Mouse (Mus musculus): ENCODE data around the gene Fam19a1.

Fam19a1 gene

DNA sequence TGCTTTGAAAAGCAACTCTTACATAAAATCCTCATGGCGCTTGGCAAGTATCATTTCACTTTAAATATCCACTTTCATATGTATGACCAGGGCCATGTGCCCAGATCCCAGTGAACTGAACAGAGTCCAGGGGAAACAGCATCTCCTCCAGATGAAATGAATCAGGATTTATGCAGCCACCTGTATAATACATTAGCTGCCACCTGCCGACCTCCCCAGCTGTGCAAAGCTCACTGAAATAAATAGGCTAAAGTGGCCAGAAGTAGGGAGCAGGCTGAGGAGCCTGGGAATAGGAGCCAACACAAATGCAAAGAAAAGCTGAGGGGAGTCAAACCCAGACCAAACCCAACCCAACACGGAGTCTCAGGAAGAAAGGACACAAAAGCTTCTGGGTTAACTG is 324.9 kb downstream of the Fam19a1 start:
- no peak for DNase-seq (ENCODE audit: low spot score)

DNA sequence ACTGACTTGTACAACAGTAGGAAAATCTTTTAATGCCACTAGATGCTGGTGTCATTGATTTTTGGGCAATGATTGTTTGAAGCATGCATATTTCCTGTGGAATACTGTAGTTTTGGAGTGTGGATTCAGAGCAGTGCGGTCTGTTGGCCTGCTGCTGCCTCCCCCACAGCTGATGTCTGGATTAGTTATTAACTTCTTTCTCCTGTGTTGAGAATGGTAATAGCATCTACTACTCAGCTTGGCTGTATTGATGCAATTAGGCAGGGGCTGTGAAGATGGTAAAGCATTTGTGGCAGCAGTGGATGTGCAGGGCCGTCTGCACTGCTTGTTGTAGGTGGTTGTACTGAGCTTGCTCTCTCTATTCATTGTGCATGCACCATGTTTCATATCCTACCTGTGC is 326.5 kb downstream of the Fam19a1 start:
- DNase-seq (ENCODE audit: low spot score): no peak

- DNase-seq (ENCODE audit: low spot score): no peak
Measured at GRCm38 (mm10) chr6:96441971-96442370, 329.0 kb downstream of the Fam19a1 start.

GRCm38 (mm10) chr6:96447466-96447865 is 334.5 kb downstream of the Fam19a1 start:
- DNase-seq (ENCODE audit: low spot score): no peak

DNA sequence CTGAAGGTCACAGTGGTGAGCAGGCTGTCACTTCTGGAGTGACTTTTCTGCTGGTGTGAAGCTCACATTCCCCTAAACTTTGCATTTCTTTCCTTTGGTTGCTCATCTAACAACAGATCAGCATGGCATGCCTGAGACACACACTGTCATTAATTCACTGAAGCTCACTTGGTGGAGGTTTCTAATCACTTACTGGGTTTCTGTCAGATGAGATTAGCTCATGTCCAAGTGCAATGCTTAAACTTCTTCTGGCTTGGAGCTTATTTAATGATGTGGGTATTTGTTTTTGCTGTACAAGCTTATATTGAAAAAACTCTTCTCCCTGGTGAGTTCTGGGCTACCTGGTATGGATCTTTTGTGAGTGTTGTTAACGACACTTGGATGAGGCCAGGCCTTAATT is 343.3 kb downstream of the Fam19a1 start:
- DNase-seq (ENCODE audit: low spot score): no peak

- no peak for DNase-seq (ENCODE audit: low spot score)
Measured at GRCm38 (mm10) chr6:96457590-96458259, 344.8 kb downstream of the Fam19a1 start.

DNA sequence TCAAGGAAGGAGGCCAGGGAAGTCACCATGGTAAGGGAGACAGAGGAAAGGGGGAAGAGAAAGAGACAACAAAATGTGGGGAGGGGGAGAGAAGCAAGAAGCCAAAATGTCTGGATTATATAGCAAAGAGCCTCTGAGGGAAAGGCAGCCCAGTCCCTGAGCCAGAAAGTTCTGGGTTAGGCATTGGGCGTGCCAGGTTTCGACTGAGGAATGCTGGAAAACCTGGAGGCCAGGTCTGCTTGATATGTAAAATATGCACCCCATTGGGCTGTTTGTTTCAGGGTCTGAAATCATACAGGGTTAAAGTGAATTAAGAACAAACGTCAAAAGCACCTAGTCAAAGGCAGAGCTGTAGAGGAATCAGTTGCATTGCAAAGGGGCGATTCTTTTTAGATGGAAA is 346.1 kb downstream of the Fam19a1 start:
- DNase-seq (ENCODE audit: low spot score): no peak

- no peak for DNase-seq (ENCODE audit: low spot score)
Measured at GRCm38 (mm10) chr6:96499464-96499863, 386.5 kb downstream of the Fam19a1 start.

- no peak for DNase-seq (ENCODE audit: low spot score)
Measured at GRCm38 (mm10) chr6:96541600-96541999, 428.6 kb downstream of the Fam19a1 start.

DNA sequence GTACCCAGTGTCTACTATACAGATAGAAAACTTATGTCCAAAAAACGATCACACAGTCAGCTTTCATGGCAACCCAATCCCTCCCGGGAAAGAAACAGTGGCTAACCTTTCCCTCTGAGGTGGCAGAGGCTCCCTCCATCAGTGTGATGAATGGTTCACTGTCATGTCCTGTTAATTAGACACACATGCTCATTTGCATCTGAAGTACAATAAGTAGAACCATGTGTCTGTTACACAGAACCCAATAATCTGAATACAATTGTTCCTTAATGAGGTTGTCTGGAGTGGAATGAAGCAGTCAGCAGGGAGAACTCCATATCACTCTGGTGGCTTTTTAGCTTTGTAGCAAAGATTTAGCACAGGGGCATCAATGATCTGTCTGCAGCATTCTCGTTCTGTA is 431.9 kb downstream of the Fam19a1 start:
- DNase-seq (ENCODE audit: low spot score): no peak

DNA sequence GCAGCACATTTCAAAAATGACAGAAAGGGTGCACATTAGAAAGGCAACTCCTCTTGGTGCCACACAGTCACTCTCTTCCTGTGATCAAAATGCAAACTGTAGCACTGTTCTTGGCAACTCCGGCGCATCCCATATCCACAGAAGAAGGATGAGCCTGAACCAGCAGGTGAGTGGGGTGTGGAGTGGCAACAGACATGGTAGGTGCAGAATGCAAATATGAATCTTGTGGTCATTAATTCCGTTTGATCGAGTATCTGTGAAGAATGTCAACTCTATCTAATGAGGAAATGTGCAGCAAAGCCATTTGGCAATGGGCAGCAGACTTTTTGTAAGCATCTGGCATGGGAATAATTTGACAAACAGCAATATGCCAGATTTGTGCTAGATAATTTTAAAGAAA is 437.5 kb downstream of the Fam19a1 start:
- DNase-seq (ENCODE audit: low spot score): no peak

DNA sequence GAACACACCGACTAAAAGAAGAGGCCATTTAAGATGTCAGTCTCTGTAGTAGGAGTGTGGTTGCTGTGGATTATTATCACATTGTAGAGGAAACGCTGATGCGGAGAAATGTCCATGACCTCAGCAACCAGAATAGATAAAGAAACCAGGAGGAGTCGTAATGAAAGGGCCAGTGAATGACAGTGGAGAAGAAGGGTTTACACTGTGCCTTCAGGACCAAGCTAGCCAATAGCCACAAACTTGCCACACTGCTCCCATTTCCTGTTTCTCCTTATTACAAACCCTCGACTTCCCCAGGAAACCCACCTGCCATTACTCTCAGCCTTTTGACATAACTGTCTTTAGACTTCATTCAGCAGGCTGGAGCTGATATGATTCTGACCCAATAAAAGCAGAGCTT is 465.7 kb downstream of the Fam19a1 start:
- DNase-seq (ENCODE audit: low spot score): no peak

DNA sequence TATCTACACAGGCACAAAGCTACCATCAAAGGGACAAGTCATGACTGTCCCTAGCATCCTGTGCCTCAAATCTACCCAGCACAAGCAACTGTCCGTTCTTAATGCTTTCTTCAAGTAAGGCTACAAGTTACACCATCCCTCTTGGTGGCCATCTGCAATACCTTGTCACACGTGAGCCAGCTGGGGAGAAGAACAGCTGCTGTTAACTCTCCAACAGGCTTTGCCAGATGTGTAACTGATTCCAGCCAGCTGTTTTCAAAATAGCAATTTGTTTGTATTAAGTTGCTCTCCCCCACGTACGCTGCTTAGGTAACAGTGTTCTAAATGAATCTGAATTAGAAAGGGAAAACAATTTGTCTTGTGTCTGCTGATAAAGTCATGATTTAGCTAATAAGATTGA is 467.8 kb downstream of the Fam19a1 start:
- no peak for DNase-seq (ENCODE audit: low spot score)

- DNase-seq (ENCODE audit: low spot score): no peak
Measured at GRCm38 (mm10) chr6:96581187-96581586, 468.2 kb downstream of the Fam19a1 start.

DNA sequence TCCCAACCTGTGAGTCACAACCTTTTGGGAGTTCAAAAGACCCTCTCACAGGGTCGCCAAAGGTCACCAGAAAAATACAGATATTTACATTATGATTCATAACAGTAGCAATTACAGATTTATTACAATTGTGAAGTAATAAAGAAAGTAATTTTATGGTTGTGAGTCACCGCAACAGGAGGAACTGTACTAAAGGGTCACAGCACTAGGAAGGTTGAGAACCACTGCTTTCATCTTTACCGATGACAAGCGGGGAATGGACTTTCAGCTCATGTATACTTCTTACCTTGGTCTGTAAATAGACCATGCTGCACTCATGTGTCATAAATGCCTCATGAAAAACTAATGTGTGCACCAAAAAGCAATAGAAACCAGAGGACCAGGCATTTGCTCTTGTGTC is 474.5 kb downstream of the Fam19a1 start:
- no peak for DNase-seq (ENCODE audit: low spot score)

GRCm38 (mm10) chr6:96593031-96593430 is 480.1 kb downstream of the Fam19a1 start:
- DNase-seq (ENCODE audit: low spot score): no peak

- DNase-seq (ENCODE audit: low spot score): no peak
Measured at GRCm38 (mm10) chr6:96595201-96595600, 482.2 kb downstream of the Fam19a1 start.

- no peak for DNase-seq (ENCODE audit: low spot score)
Measured at GRCm38 (mm10) chr6:96624196-96624595, 511.2 kb downstream of the Fam19a1 start.

DNA sequence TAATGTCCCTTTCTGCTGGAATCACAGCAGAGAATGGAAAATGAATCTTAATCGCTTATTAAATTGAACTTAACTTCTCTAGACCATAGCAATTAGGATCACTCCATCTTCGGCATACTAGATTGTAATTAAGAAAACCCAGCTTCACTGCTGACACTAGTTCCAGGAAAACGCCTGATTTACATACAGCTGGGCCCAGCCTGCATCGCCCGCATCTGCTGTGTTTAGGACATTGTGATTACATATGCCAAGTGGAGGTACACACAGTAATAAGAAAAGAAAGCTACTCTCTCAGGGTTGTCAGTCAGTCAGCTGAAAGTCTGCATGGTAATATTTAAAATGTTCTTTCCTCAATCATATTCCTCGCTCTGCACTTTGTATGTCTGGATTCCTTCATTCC is 518.6 kb downstream of the Fam19a1 start:
- no peak for DNase-seq (ENCODE audit: low spot score)

DNA sequence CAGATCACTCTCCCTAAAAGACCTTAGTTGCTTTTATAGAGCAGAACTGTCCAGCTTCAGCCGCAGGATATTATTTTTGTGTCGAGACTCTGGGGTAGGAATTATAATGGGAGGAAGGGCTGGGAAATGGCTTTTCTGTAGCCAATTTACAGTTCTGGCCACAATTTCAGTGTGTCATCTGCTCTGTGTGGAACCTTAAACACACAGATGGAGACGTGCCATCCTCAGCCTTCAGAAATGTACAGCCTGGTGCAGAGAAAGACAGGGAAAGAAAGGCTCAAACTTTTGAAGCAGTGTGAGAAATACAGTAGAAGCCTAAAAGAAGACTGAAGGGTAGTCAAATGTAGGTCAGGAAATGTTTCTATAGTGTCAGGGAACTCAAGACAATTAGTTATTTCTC is 519.3 kb downstream of the Fam19a1 start:
- no peak for DNase-seq (ENCODE audit: low spot score)

DNA sequence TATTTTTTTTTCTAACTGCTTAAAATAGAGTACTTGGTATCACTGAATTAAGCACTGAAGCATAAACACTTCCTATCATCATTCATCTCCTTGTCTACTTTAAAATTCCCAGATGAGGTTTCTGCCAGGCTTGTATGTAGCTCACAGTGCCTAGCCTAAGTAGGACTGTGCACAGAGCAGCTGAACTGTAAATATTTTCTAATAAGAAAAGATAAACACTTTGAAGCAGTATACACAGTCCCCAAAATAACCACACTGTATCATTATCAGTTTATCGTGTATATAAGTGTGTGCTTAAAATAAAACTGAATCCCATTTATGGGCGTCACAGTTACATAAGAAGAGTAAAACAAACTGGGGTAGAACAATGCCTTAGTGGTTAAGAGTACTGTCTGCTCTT is 522.7 kb downstream of the Fam19a1 start:
- no peak for DNase-seq (ENCODE audit: low spot score)

DNA sequence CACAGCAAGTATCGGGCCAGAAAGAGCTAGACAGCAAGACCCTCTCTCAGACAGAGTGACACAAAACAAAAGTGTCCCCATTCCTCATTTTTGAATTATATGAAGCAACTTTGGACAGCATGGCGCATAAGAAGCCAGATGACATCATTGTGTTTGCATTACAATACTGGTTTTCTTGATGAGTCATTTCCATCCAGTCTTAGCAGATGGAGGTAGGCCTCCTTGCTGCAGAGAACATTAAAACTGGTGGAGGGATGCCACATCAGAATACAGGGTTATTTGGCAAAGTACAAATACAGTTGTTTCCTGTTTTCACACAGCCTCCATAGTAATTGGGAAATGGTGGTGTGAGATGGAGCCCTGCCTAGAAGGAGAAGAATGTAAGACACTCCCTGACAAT is 535.8 kb downstream of the Fam19a1 start:
- DNase-seq (ENCODE audit: low spot score): no peak

- DNase-seq (ENCODE audit: low spot score): no peak
Measured at GRCm38 (mm10) chr6:96649267-96649666, 536.3 kb downstream of the Fam19a1 start.

- no peak for DNase-seq (ENCODE audit: low spot score)
Measured at GRCm38 (mm10) chr6:96666311-96666710, 553.4 kb downstream of the Fam19a1 start.

DNA sequence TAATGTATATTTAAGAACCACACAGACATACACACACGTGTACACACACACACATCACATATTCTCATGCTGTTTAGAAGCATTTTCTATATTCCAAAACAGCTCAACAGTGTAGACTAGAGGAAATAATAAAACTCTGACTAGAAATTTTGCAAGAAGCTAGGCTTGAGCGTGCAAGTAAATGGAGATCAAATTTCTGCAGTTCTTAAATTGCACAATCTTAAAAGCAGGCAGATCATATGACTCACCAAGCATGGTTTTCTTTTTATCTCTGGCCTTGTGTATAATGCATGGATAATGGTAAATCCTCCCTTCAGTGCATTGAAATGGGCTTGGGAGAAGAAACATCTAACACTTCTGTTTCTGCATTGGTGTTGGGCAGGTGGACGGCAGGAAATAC is 564.9 kb downstream of the Fam19a1 start:
- DNase-seq (ENCODE audit: low spot score): no peak
